Mouse (Mus musculus) sigmoid colon, adult 10 weeks (tissue): ENCODE measurements around the gene Fbxo46. TPM values are rescaled to one million over a fixed set of nuclear protein-coding genes. Genes with fewer than 3 reads are reported as not detected.

Experiments
- polyA plus RNA-seq: library from polyadenylated mRNA; stranded (reverse); fragments of 350-450 nt; fragmentation: Illumina TruSeq; extraction: RNeasy Lipid Tissue Mini Kit (QIAGEN cat#74804); gene quantifications from one replicate; pipeline ENCODE4 v1.2.3, GENCODE M21; 2014; ENCODE audit warnings: low read depth, low replicate concordance

Fbxo46 gene
- polyA plus RNA-seq, result 0.60 TPM

DNA sequence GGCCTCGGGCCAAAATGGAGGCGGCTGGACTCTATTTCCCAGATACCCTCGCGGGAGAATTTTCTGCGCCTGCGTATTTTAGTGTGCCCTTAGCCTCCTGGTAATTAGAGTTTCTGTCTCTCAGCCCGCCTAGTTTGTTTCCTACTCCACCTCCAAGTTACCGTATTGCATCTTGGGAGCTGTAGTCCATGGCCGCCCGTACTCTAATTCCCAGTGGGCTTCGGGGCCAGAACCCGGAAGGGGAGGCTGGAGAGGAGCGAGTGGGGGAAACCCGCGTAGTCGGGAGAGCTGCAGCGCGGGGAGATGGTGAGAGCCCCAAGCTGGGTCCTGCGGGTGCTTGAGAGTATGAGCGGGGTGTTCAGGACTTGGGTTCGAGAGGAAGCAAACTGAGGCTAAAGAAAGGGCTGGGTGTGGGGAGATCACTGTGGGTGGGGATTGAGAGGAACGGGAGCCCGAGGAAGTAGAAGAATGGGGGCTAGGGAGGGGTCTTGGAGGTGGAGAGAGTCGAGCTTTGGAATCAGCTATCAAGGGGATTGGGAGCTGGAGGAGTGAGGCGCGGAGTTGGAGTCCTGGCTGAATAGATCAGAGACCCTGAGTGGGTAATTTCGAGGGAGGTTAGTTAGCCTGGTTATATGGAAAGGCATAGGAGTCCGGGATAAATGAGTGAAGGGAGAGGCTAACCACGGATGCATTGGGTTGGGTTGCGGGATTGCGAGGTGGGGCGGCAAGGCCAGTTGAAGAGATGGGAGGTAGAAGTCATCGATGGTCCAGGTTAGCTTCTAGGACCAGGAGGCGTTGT is at the start of gene Fbxo46:
TSS of gene Fbxo46 (plus strand) at position 229 of the 799 bp plus-strand sequence.

DNA sequence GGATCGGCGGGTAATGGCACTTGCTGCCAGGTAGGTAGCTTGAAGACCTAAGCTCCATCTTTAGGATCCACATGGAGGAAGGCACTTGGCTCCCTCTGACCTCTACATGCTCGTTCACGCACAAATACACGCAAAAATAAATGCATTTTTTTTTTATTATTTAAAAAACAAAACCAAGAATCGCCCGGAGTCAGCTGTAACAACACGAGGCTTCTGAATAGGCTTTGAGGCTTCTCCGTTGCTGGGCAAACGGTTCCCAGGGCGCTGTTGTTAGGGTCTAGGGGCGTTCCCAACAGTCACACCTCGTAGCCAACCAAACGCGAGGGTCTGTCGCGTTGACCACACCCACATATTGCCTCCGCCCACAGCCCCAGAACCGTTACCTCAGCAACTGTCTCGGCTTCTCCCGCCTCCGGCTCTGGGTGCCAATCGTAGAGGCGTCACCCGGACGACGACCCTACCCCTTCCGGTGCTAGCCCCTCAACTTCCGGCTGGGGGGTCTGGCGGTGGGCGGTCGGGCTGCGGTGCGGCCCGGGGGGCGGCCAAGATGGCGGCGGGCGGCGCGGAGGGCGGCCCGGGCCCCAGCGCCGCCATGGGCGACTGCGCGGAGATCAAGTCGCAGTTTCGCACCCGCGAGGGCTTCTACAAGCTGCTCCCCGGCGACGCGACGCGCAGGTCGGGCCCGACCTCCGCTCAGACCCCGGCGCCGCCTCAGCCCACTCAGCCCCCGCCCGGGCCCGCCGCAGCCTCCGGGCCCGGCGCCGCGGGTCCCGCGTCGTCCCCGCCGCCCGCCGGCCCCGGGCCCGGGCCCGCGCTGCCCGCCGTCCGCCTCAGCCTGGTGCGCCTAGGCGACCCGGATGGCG is 43.7 kb upstream of the Fbxo46 start, which contains the start of gene Dmwd:
TSS of gene Dmwd (plus strand) at position 505 of the 863 bp plus-strand sequence.

DNA sequence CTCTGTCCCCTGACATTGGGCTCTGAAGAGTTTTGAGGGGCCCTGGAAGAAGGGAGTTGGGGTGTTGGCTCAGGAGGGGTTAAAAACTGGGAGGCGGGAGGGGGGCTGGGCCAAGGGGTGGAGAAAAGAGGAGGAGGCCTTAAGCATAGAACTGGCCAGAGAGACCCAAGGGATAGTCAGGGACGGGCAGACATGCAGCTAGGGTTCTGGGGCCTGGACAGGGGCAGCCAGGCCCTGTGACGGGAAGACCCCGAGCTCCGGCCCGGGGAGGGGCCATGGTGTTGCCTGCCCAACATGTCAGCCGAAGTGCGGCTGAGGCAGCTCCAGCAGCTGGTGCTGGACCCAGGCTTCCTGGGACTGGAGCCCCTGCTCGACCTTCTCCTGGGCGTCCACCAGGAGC is 36.0 kb upstream of the Fbxo46 start, which contains the start of gene Dmpk:
TSS of gene Dmpk (plus strand) at position 149 of the 400 bp plus-strand sequence.

DNA sequence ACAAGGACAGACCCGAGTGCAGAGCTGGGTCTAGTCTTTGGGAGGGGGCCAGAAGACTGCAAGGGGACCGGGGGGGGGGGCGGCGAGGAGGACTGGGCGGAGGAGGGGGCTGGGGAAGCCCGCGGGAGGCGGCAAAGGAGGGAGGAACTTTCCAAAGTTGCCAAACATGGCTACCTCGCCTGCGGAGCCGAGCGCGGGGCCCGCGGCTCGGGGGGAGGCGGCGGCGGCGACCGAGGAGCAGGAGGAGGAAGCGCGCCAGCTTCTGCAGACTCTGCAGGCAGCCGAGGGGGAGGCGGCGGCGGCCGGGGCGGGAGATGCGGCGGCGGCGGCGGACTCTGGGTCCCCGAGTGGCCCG is 25.2 kb upstream of the Fbxo46 start, which contains the start of gene Six5:
TSS of gene Six5 (plus strand) at position 124 of the 355 bp plus-strand sequence.

DNA sequence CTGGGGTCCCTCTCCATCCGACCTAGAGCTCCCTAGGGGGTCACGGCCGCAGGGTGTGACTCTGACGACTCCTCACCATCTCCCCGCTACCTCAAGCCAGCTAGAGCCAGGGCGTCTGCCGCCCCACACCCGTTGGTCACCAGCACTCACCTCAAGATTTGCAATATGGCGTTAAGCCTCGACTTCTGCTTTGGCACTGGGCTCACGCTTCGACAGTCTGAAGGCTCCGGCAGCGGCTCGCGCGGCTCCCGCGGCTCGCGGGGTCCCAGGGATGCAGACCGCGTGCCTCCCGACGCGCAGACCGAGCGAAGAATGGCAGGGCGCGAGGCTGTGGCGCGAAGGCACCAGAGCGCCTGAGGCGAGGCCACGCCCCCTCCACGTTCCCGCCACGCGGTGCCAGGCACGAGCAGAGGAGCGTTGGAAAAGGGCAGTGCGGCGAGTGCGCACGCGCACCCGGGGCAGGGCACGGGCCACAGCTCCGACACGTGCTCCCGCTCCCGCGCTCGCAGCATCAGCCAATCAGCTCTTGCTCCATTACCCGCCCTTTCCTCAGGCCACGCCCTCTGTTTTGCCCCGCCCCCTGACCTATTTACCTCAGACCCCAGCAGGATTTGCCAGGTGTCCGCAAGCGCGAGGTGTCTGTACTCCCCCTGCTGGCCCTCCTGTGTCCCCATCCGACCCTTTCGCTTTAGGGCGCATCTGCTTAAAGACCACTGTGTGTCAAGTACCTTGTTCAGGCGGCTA is 1.5 kb upstream of the Fbxo46 start, which contains the start of gene Gm4969:
TSS of gene Gm4969 (minus strand) at position 341 of the 744 bp plus-strand sequence.

DNA sequence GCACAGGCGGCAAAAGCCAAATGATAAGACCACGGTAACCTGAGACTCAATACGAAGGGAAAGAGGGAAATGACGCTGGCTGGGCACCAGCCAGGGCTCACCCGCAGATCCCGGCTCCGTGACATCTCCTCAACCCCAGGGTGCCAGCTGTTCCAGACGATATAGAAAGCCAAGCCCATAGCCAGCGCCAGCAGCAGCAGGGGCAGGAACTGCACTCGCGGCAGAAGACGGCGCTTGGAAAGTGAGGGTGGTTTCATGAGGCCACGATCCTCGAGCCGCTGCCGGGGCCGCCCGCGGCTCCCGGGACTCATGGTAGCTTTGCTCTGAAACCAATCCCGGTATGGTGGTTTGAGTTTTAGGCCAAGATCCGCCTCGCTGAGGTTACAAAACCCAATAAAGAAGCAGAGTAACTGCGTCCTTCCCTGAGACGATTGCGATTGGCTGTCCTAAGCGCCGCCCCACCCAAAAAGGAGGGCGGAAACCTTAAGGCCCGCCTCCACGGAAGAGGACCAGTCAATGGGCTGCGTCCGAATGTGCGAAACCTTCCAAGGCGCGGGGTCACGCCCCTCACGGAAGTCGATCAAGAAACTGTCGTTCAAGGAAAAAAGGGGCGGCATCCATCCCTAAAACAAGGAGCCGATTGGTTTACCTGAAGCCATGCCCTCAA is 29.3 kb downstream of the Fbxo46 start, which contains the start of gene Qpctl:
TSS of gene Qpctl (minus strand) at position 417 of the 667 bp plus-strand sequence.

DNA sequence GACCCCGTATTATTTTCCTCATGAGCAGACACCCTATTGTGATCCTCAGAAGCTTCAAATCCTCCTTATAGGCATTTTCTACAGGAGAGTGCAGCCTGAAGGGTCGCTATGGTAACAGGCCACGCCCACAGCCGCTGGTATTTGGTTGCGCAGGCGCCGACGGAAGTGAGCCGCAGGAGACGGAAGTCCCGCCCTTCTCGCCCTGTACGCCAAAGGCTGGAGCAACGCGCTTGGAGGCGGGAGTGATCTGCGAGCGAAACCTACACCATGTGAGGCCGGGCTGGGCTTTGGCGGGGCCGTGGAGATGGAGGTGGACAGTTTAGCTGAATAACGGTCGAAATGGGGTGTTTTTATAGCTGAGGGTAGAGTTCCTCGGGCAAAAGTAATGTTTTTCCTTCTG is 30.0 kb downstream of the Fbxo46 start, which contains the start of gene Snrpd2:
TSS of gene Snrpd2 (plus strand) at position 97 of the 400 bp plus-strand sequence.

DNA sequence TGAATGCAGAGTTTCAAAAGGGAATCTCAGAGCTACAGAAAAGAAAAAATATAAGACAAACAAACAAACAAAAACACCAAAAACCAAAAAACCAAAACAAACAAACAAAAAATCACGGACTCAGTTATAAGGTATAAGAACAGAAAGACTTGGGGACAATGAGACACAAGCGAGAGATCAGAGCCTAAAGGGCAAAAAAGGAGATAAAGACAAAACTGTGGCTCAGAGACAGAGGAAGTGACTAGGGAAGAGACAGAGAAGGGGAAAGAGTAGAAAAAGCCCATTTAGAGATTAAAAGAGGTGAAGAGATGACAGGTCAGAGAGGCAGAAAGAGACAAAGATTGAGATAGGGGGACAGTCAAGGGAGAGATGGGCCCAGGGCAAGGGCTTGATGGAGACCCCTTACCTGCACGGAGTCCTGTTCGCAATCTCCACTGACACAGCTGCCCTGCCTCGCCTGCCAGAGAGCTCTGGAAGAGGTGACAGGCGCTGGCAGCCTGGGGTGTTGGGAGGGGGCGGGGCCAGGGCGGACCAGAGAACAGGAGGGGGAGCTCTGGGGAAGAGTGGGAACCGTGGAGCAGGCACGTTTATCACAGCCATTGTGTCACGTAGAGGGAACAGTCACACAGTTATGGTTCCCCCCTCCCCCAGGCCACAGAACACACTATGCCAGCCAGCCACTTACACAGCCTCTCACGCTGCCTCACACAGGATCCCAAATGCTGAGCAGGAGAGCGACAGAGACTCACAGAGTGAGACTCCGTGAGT is 46.2 kb downstream of the Fbxo46 start, which contains the start of gene Gipr:
TSS of gene Gipr (minus strand) at position 472 of the 768 bp plus-strand sequence.

DNA sequence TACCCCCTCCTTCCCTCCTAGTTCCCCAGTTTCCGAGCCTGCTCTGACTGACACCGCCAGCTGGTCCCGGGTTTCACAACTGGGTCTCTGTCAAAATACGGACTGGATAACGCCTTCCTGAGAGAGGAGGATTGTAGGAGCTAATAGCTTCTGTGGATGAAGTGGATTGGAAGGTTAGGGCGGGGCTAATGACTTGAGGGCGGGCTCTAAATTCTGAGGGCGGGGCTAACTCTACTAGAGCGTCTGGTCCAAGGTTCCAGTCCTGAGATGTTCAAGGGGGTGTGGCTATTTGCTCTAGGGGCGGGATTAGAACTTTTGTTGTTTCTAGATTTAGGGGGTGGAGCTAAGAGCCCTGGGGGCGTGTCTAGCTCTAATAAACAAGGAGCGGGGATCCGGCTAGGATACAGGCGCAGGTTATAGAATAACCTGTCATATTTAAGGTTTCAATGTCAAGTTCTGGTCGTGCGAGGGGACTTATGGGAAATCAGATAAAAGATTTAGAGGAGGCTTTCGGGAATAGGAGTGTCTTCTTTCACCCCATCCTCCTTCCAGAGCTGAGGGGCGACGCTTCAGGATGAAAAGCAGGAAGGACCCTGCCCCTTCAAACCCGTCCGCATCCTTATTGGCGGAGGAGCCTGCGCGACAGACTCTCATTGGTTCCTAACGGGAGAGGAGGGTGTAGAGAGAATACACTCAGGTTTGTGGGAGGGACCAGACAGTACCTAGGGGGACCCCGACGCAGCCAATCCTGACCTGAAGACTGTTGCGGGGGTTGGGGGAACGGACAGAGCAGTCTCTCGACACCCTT is 56.3 kb downstream of the Fbxo46 start, which contains the start of gene Eml2:
TSS of gene Eml2 (plus strand) at position 714 of the 808 bp plus-strand sequence.

Other genes with a start within 250 kb of the Fbxo46 start
- 15.6 TPM for gene Pglyrp1, start 248.5 kb upstream of the Fbxo46 start, polyA plus RNA-seq
- gene Ccdc61, start 209.4 kb upstream of the Fbxo46 start, polyA plus RNA-seq, result 4.1 TPM
- 0.25 TPM for gene Nova2, start 194.0 kb upstream of the Fbxo46 start, polyA plus RNA-seq
- gene Nanos2, start 132.5 kb upstream of the Fbxo46 start, polyA plus RNA-seq, result not detected
- gene Mypop, start 128.6 kb upstream of the Fbxo46 start, polyA plus RNA-seq, result not detected
- gene Irf2bp1, start 115.8 kb upstream of the Fbxo46 start, polyA plus RNA-seq, result 1.6 TPM
- 20.9 TPM for gene Foxa3, start 96.3 kb upstream of the Fbxo46 start, polyA plus RNA-seq
- gene Sympk, start 95.5 kb upstream of the Fbxo46 start, polyA plus RNA-seq, result 4.3 TPM
- not detected for gene Rsph6a, start 65.2 kb upstream of the Fbxo46 start, polyA plus RNA-seq
- gene Dmwd, start 43.6 kb upstream of the Fbxo46 start, polyA plus RNA-seq, result not detected
- gene Dmpk, start 36.0 kb upstream of the Fbxo46 start, polyA plus RNA-seq, result 12.7 TPM
- gene Six5, start 25.3 kb upstream of the Fbxo46 start, polyA plus RNA-seq, result 1.1 TPM
- not detected for gene Gm4969, start 1.5 kb upstream of the Fbxo46 start, polyA plus RNA-seq
- gene Qpctl, start 29.4 kb downstream of the Fbxo46 start, polyA plus RNA-seq, result 7.0 TPM
- gene Snrpd2, start 29.9 kb downstream of the Fbxo46 start, polyA plus RNA-seq, result 2.1 TPM
- 0.44 TPM for gene Gipr, start 46.3 kb downstream of the Fbxo46 start, polyA plus RNA-seq
- 0.76 TPM for gene Eml2, start 56.6 kb downstream of the Fbxo46 start, polyA plus RNA-seq
- gene Gpr4, start 92.7 kb downstream of the Fbxo46 start, polyA plus RNA-seq, result 0.76 TPM
- gene Opa3, start 108.5 kb downstream of the Fbxo46 start, polyA plus RNA-seq, result 12.0 TPM
- gene Vasp, start 152.0 kb downstream of the Fbxo46 start, polyA plus RNA-seq, result 121 TPM
- not detected for gene Ppm1n, start 160.2 kb downstream of the Fbxo46 start, polyA plus RNA-seq
- gene Rtn2, start 162.8 kb downstream of the Fbxo46 start, polyA plus RNA-seq, result 1.6 TPM
- gene Fosb, start 190.2 kb downstream of the Fbxo46 start, polyA plus RNA-seq, result 1.4 TPM
- 0.63 TPM for gene Ercc1, start 224.9 kb downstream of the Fbxo46 start, polyA plus RNA-seq
- gene Cd3eap, start 239.6 kb downstream of the Fbxo46 start, polyA plus RNA-seq, result 0.95 TPM
- gene Ppp1r13l, start 239.9 kb downstream of the Fbxo46 start, polyA plus RNA-seq, result not detected